Mouse (Mus musculus): Measurements from ENCODE around the gene Mif.
A peak's percentile ranks its signal among the peaks of the same experiment; 100 is the strongest.
"Not testable (repeated sequence)": the region's sequence is repeated elsewhere in the genome, so short reads cannot be mapped to it uniquely, and the experiment has no call there.

Gene Mif

GRCm38 (mm10) chr10:75872915-75873542 lies 13.0 kb upstream of the Mif start:
- peak; percentile 85 for DNase-seq

DNA sequence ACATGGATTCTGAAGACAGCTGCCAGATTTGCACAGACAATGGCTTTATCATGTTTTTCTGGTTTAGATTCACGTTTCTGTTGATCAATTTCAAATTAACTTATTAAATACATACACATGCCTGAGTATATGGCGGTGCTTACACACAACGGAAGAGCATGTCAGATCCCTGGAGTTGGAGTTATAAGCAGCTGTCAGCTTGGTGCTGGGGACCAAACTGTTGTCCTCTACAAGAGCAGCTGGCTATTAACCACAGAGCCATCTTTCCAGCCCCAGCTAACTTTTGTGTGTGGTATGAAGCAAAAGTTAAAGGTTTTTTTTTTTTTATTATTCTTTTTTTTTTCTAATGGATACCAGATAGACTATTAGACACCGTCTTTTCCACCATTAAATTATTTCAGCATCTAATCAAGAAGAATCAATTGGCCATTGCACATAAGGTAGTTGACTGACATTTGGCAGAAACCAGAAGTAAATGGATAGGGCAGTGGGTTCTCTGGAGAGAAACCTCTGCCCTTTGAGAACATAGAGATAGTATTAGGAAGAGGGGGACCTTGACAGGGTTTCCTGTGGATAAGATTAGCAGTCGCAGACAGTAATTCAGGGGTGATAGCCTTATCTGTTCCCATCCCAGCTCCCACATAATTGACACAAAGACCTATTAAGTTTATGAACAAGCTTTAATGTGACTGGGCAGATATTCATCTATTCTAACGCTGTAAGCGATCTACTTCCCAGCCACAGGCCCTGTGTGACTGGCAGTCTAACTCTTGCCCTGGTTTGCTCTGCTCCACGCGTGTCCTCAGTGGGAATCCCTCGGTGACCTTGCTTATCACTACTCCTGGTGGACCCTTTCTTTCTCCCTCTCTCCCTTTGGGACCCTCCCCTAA lies 12.2 kb upstream of the Mif start:
- DNase-seq: no peak

- DNase-seq: no peak
Observed at GRCm38 (mm10) chr10:75861587-75861986, 1.5 kb upstream of the Mif start.

- no peak for DNase-seq
Observed at GRCm38 (mm10) chr10:75860746-75861145, 706 bp upstream of the Mif start.

- DNase-seq: peak; percentile 38
Observed at GRCm38 (mm10) chr10:75859107-75859746, 813 bp downstream of the Mif start.

DNA sequence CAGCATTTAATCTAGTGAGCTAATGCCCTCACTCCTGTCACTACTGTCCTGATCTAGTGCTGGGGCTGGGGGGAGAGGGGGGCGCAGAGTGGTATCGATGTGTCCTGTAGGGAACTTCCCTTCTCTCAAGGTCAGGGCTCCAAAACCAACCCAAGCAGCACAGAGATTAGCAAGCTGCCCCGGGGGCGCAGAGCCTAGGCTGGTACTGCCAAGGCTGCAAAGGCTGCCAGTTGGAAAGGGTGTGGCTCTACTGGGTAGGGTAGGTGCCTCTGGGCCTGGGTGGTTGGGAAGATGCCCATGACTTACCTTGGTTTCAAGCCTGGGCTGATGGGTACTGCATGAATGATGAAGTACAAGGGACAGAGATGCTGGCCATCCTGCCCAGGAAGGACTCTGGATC lies 2.4 kb downstream of the Mif start:
- DNase-seq: no peak

- DNase-seq: no peak
Observed at GRCm38 (mm10) chr10:75856976-75857375, 3.1 kb downstream of the Mif start.

GRCm38 (mm10) chr10:75856155-75856907 lies 3.7 kb downstream of the Mif start:
- no peak for DNase-seq

- DNase-seq: no peak
Observed at GRCm38 (mm10) chr10:75855416-75855981, 4.5 kb downstream of the Mif start.

- no peak for DNase-seq
Observed at GRCm38 (mm10) chr10:75854791-75855190, 5.2 kb downstream of the Mif start.

GRCm38 (mm10) chr10:75854096-75854495 lies 5.9 kb downstream of the Mif start:
- no peak for DNase-seq

DNA sequence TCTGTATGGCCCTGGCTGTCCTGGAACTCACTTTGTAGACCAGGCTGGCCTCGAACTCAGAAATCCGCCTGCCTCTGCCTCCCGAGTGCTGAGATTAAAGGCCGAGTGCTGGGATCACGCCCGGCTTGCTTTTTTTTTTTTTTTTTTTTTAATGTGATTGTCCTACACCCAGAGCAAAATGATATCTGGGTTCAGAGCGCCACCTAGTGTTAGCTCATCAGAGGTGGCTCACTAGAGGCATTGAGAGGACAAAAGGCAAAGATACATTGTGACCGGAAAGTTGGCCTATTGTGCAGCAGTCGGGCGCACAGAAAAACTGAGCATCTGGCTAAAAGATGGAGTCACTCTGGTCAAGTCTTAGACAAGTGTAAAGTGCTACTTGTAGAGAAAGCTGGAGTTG lies 6.6 kb downstream of the Mif start:
- DNase-seq: peak; percentile 94

DNA sequence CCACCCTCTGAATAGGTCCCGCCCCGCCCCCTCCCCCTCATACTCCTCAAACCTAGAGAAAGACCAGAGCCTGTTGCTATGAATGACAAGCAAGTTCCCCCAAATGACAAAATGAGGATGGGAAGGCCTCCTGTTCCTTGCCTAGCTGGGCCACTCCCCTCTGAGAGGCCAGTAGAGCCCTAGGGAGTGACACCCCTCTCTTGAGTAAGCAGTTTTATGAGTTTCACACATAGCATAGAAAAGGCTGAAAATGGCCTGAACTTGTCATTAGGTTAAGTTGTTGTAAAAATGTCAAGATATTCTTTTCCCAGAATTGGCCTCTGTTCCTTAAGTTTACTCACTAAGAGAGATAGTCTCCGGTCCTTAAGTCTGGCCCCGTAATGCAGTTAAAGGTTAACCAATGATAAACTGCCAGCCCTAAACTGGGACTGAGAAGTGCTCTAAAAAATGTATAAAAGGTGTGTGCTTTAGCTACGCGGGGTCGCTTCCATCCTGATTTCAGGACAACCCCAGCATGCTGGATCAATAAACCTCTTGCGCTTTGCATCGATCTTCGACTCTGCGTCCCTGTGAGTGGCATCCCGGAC lies 7.4 kb downstream of the Mif start:
- DNase-seq: no peak

DNA sequence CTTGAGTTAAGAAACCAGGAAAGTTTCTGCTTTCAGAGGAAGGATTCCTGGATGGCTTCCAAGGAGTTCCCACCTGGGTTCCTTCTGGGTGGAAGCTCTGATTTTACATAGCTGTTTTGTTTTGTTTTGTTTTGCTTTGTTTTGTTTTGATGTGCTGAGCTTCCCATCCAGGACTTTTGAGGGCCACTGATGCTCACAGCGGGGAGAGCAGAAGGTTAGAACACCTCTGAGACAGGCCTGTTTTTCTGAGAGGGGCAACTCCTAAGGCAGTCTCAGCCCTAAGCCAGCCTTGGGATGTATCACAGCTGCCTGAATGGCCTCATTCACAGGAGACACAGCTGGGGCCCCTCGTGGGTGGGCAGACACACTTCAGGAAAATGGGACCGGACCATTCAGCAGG lies 8.4 kb downstream of the Mif start:
- DNase-seq: no peak

DNA sequence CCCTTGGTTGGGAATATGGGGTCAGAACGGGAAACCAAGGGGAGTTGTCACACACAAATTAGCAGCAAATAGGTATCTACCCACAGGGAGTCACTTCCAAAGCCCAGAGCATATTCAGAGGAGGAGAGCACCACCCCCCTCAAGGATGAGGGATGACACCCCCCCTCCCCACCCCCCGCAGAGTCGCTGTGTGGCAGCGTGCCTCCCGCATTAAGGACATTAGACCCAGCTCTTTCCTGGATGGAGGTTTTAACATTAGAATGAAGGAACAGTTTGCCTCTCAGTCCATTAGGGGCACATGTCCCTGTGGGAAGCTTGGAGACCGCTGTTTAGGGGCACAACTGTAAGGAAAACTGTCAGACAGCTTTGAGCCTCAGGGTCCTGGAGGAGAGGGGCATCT lies 9.0 kb downstream of the Mif start:
- no peak for DNase-seq

GRCm38 (mm10) chr10:75848382-75848781 lies 11.7 kb downstream of the Mif start:
- DNase-seq: no peak

GRCm38 (mm10) chr10:75845306-75845930 lies 14.6 kb downstream of the Mif start:
- no peak for DNase-seq

DNA sequence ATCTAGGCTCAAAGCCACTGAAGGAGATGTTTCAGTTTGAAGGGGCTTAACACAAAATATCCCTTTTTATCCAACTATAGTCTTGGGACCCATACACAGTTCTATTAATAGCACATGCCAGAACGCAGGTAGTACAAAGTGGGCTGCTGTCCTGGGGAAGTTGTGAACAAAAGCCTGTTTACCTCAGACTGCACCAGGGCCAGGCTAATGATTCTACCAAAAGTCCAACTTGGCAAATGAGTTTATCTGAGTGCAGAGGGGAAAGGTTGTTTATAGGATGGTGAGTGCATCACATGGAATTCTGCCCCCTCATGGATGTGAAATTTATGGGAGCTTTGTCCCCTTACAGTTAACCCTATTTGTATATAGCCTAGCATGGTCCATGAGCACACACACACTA lies 15.2 kb downstream of the Mif start:
- DNase-seq: no peak

DNA sequence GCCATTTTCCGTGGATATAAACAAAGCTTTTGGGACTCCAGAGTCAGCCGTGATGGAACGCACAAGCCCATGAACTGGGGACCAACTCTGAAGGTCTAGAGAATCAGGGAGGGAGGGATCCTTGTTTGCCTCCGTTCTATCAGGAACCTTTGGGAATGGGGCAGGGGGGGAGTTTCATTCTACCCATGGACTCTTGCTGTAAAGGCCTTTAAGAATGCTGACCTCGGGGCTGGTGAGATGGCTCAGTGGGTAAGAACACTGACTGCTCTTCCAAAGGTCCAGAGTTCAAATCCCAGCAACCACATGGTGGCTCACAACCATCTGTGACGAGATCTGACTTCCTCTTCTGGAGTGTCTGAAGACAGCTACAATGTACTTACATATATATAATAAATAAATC lies 16.1 kb downstream of the Mif start:
- not testable (repeated sequence) for DNase-seq

GRCm38 (mm10) chr10:75839092-75839491 lies 20.9 kb downstream of the Mif start:
- DNase-seq: no peak

GRCm38 (mm10) chr10:75837248-75837759 lies 22.7 kb downstream of the Mif start, which contains the start of gene Gstt2:
Gstt2 (minus strand) TSS chr10:75837424.
- peak; percentile 96 for DNase-seq
